Mouse (Mus musculus) thymus, adult 2 months (tissue): ENCODE measurements around the gene Zdhhc13.

ENCODE experiments used
- CTCF ChIP-seq: fragments of 200-500 bp; IDR thresholded peaks from 2 replicates; pipeline ENCODE4 v1.5.1; 2012; ENCODE audit warnings: mild to moderate bottlenecking, control low read depth, low read length, moderate library complexity, borderline replicate concordance; ENCODE audit not compliant: control insufficient read depth, poor library complexity, insufficient read depth; ENCODE audit errors: extremely low read depth
- POLR2A ChIP-seq: fragments of 200-500 bp; IDR thresholded peaks from 2 replicates; pipeline ENCODE4 v1.6.1; 2012; ENCODE audit warnings: mild to moderate bottlenecking, low read length, control low read depth, moderate library complexity; ENCODE audit not compliant: control insufficient read depth, poor library complexity, insufficient read depth; ENCODE audit errors: extremely low read depth

GRCm38 (mm10) chr7:48842353-48842752, 53.5 kb downstream of the Zdhhc13 start:
- TF ChIP-seq POLR2A (no peak), CTCF (no peak)
